Mouse (Mus musculus): ENCODE results near the gene Fyn. TPM values are rescaled to one million over a fixed set of nuclear protein-coding genes. Genes with fewer than 3 reads are reported as not detected.

Gene Fyn
- polyA plus RNA-seq (2015; fragmentation: Nextera tagmentation; extraction: Ambion mirVana): 107 and 138 TPM in 2 replicates

GRCm38 (mm10) chr10:39368572-39369135 is at the start of gene Fyn:
Fyn (plus strand) TSS chr10:39368855.

GRCm38 (mm10) chr10:39612633-39612988 is 244.0 kb downstream of the Fyn start, which contains the start of gene Traf3ip2:
Traf3ip2 (plus strand) TSS chr10:39612934.

Other genes starting within 250 kb of the Fyn start
- 41.4 and 46.5 TPM in 2 replicates for gene Fam229b, start 234.9 kb upstream of the Fyn start, polyA plus RNA-seq (2015; fragmentation: Nextera tagmentation; extraction: Ambion mirVana)
- 3.8 and 4.1 TPM in 2 replicates for gene Tube1, start 234.9 kb upstream of the Fyn start, polyA plus RNA-seq (2015; fragmentation: Nextera tagmentation; extraction: Ambion mirVana)
- gene Ccn6, start 205.1 kb upstream of the Fyn start, polyA plus RNA-seq (2015; fragmentation: Nextera tagmentation; extraction: Ambion mirVana): 0.32 and 0.43 TPM in 2 replicates
- 6.5 and 6.8 TPM in 2 replicates for gene Traf3ip2, start 244.1 kb downstream of the Fyn start, polyA plus RNA-seq (2015; fragmentation: Nextera tagmentation; extraction: Ambion mirVana)